Mouse (Mus musculus) heart, embryonic 15.5 days (tissue): ENCODE data around the gene Tpst2. TPM values are rescaled to one million over a fixed set of nuclear protein-coding genes. Genes with fewer than 3 reads are reported as not detected.

Source experiments
- ATAC-seq: fragments of 200-750 bp; cut with Nextera tagmentation; replicated peaks from 2 replicates; pipeline ENCODE4 v1.8.0; 2017; ENCODE audit warnings: low read depth, moderate TSS enrichment; ENCODE audit not compliant: insufficient number of reproducible peaks, insufficient read depth, low FRiP score
- H3K27ac ChIP-seq: fragments of 300-500 bp; sonication (generic); 2 replicates; pipeline ENCODE4 v1.5.1; 2015; ENCODE audit warnings: mild to moderate bottlenecking, inconsistent platforms
- H3K27me3 ChIP-seq: fragments of 300-500 bp; sonication (generic); 2 replicates; pipeline ENCODE4 v1.6.1; 2015; ENCODE audit warnings: inconsistent platforms
- H3K36me3 ChIP-seq: fragments of 300-500 bp; sonication (generic); 2 replicates; pipeline ENCODE4 v1.6.1; 2015; ENCODE audit warnings: mild to moderate bottlenecking, inconsistent platforms
- H3K4me1 ChIP-seq: fragments of 300-500 bp; sonication (generic); replicated peaks from 2 replicates; pipeline ENCODE4 v1.6.1; 2015; ENCODE audit warnings: inconsistent platforms
- H3K4me2 ChIP-seq: fragments of 300-500 bp; sonication (generic); 2 replicates; pipeline ENCODE4 v1.6.1; 2015; ENCODE audit warnings: inconsistent platforms, mild to moderate bottlenecking, moderate library complexity
- H3K4me3 ChIP-seq: fragments of 300-500 bp; sonication (generic); 2 replicates; pipeline ENCODE4 v1.5.1; 2015; ENCODE audit warnings: mild to moderate bottlenecking, inconsistent platforms
- H3K9ac ChIP-seq: fragments of 300-500 bp; sonication (generic); 2 replicates; pipeline ENCODE4 v1.6.1; 2015; ENCODE audit warnings: mild to moderate bottlenecking, inconsistent platforms
- H3K9me3 ChIP-seq: fragments of 300-500 bp; sonication (generic); replicated peaks from 2 replicates; pipeline ENCODE4 v1.6.1; 2016; ENCODE audit warnings: inconsistent platforms
- WGBS: fragments of 180-500 bp; shearing (Covaris S2); methylation state at CpG from one replicate; pipeline ENCODE4 v1.1.7; 2015; ENCODE audit warnings: mixed read lengths; 5-methylcytosine and 5-hydroxymethylcytosine counted together
- polyA plus RNA-seq: library from polyadenylated mRNA; unstranded; fragments of >200 nt; fragmentation: Nextera tagmentation; extraction: Ambion mirVana; gene quantifications from 2 replicates; pipeline ENCODE4 v1.2.1, GENCODE M21; 2015

The Tpst2 gene
- polyA plus RNA-seq, 1 experiment from 2014 or later = 38.5 TPM

DNA sequence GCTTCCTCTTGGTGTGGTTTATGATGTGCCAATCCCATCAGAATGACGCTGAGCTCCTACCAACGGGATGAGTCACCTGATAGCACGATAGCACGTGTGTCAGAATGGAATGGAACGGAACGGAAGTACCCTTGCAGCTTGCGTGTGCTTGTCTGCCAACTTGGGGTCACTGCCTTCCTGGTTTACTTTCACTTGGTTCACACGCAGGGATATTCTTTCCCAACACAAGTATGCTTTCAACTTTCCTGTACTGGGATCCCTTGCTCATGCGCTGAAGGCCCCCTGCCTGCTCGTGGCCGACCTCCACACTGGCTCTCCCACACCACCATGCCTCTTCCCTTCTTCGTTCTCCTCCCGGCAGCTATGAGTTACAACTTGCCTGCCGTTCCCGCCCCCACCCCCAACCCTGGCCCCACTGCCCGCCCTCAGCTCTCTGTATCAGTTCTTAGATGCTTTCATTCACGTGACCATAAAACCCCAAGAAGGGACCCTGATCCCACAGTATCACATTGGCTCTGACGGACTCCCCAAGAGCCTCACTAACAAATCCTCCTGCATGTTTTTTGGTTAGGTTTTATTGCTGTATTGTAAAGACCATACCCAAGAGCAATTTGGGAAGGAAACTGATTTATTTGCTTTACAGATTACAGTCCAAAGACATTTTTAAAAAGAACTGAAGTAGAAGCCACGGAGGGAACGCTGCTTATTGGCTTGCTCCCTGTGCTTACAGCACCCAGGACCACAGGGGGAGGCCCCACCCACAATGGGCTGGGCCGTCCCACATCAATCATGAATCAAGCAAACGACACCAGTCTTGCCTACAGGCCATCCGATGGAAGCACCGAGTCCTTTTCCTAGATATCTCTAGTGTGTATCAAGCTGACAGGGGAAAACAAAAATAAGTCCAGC, 48.4 kb downstream of the Tpst2 start:
- peaks cover 15% of the 10 kb centered on the region for H3K36me3 ChIP-seq
- 19% methylated on average over 24 of the region's 24 CpGs for WGBS
- H3K9me3 ChIP-seq = no peaks in the 10 kb centered on the region
- H3K9ac ChIP-seq = peak overlapping the region; percentile 38
- H3K27ac ChIP-seq = peak overlapping the region; percentile 77
- H3K27me3 ChIP-seq = no peaks in the 10 kb centered on the region
- ATAC-seq = peak; percentile 64
- H3K4me2 ChIP-seq = peak overlapping the region; percentile 66
- peak overlapping the region; percentile 68 for H3K4me3 ChIP-seq
- peaks cover 20% of the 10 kb centered on the region for H3K4me1 ChIP-seq

- ATAC-seq = peak; percentile 81
- Histone ChIP-seq H3K4me2 (peak within 1 kb of the TSS; percentile 66), H3K4me1 (peaks cover 20% of the 10 kb centered on the region), H3K4me3 (peak within 1 kb of the TSS; percentile 68), H3K9ac (peak within 1 kb of the TSS; percentile 67), H3K27ac (peak within 1 kb of the TSS; percentile 77), H3K27me3 (no peaks in the 10 kb centered on the region), H3K9me3 (no peaks in the 10 kb centered on the region), H3K36me3 (peaks cover 25% of the 10 kb centered on the region)
- WGBS = 8% methylated on average over 48 of the region's 48 CpGs
These were observed 49.3 kb downstream of the Tpst2 start, which contains the start of gene Tfip11 for GRCm38 (mm10) chr5:112325546-112326445. TSS of gene Tfip11 (plus strand) at chr5:112326358.

DNA sequence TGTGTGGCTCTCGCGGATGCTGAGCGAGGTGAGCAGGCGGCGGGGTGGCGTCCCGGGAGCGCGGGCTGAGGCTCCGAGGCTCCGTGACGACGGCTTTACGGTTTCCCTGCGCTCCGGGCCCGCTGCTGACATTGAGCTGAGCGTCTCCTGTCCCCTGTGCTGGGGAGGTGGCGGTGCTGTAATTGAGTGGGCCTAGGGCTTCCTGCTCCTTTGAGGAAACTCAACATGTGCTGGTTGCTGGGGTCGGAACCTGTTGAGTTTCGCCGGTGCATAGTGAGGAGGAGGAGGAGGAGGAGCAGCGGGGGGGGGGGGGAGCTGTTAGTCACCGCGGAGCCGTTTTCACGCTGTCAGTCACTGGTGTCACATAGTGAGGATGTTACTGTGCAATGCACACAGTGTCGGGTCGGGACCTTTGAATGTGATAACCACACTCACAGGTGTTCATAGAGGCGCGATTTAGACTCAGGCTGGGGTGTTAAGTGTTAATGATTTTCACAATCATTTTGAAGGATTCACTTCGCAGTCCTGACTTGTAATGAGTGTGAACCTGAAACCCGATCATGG, 50.0 kb downstream of the Tpst2 start:
- under 1% methylated on average over 32 of the region's 33 CpGs for WGBS
- H3K9me3 ChIP-seq = no peaks in the 10 kb centered on the region
- 0 out of 2 replicates have a peak overlapping the region, but pooled peaks have one; percentile 0 for H3K27ac ChIP-seq
- peak; percentile 51 for ATAC-seq
- H3K27me3 ChIP-seq = no peaks in the 10 kb centered on the region
- H3K9ac ChIP-seq = peak overlapping the region; percentile 67
- H3K36me3 ChIP-seq = peaks cover 32% of the 10 kb centered on the region
- peaks cover 20% of the 10 kb centered on the region for H3K4me1 ChIP-seq
- peak overlapping the region; percentile 68 for H3K4me3 ChIP-seq
- H3K4me2 ChIP-seq = peak overlapping the region; percentile 66

DNA sequence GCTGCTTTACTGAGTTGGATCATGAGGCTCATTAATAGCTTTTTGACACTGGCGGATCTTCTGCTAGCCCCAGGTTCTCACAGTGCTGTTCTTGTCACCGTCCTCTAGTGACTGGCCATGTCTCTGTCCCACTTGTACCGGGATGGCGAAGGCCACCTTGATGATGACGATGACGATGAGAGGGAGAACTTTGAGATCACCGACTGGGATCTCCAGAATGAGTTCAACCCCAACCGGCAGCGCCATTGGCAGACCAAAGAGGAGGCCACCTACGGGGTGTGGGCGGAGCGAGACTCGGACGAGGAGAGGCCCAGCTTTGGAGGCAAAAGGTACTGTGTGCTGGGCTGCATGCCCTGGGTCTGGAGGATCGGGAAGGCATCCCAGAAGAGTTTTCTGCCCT, 51.4 kb downstream of the Tpst2 start:
- Histone ChIP-seq H3K4me2 (no peak overlapping the region), H3K36me3 (peaks cover 45% of the 10 kb centered on the region)
- WGBS = 93% methylated on average over 15 of the region's 15 CpGs

DNA sequence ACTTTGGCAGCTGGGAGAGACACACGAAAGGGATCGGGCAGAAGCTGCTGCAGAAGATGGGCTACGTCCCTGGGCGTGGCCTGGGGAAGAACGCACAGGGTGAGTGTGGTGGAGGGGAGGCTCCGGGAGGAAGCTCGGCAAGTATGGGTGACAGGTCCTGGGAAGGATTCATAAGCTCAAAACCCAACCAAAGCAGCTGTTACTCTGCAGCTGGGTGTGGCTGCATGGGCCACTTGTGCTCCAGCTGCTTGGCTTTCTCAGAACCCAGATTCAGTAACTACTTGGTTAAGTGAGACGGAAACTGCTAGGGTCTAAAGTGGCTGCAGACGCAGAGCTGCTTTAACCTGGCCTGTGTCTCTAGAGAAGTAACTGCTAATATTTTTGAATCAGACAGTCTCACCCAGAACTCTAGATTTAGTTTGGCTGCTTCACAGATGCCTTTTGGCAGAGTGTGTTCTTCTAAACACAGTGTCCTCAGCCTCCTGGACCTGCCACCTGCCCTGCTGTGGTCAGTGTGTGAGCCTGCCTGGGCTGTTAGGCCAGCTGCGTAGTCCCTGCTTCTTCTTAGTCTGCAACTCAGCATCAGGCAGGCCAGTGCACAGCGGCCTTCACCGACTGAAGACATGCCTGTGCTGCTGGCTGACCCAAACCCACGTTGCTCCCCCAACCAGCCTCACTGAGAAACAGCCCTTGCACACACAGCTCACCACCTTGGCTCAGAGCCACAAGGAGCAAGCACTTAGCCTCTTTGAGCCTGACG, 53.5 kb downstream of the Tpst2 start:
- H3K9ac ChIP-seq = no peak overlapping the region
- no peaks in the 10 kb centered on the region for H3K9me3 ChIP-seq
- no peak overlapping the region for H3K4me2 ChIP-seq
- 90% methylated on average over 14 of the region's 14 CpGs for WGBS
- ATAC-seq = no peak
- H3K4me1 ChIP-seq = peaks cover 15% of the 10 kb centered on the region
- H3K4me3 ChIP-seq = no peak overlapping the region
- no peak overlapping the region for H3K27ac ChIP-seq
- H3K27me3 ChIP-seq = no peaks in the 10 kb centered on the region
- peaks cover 66% of the 10 kb centered on the region for H3K36me3 ChIP-seq

More for the DNA sequence above, 51.4 kb downstream of the Tpst2 start:
- H3K4me1 ChIP-seq = peaks cover 20% of the 10 kb centered on the region
- H3K27ac ChIP-seq = no peak overlapping the region
- ATAC-seq = no peak
- H3K4me3 ChIP-seq = no peak overlapping the region
- H3K9me3 ChIP-seq = no peaks in the 10 kb centered on the region
- no peak overlapping the region for H3K9ac ChIP-seq
- H3K27me3 ChIP-seq = no peaks in the 10 kb centered on the region

GRCm38 (mm10) chr5:112335473-112335872, 59.0 kb downstream of the Tpst2 start:
- H3K4me3 ChIP-seq = no peak overlapping the region
- no peak overlapping the region for H3K4me2 ChIP-seq
- 16% methylated on average over 2 of the region's 2 CpGs for WGBS
- no peaks in the 10 kb centered on the region for H3K4me1 ChIP-seq
- no peaks in the 10 kb centered on the region for H3K27me3 ChIP-seq
- peaks cover 83% of the 10 kb centered on the region for H3K36me3 ChIP-seq
- ATAC-seq = no peak
- H3K27ac ChIP-seq = no peak overlapping the region
- no peak overlapping the region for H3K9ac ChIP-seq
- H3K9me3 ChIP-seq = no peaks in the 10 kb centered on the region

DNA sequence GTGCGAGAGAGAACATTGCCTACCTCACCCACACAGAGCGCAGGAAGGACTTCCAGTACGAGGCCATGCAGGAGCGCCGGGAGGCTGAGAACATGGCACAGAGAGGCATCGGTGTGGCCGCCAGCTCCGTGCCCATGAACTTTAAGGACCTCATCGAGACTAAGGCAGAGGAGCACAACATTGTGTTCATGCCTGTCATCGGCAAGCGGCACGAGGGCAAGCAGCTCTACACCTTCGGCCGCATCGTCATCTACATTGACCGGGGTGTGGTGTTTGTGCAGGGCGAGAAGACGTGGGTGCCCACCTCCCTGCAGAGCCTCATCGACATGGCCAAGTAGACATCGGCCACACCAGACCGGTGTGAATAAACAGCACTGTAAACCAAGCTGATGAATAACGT, 60.5 kb downstream of the Tpst2 start:
- H3K4me1 ChIP-seq = peaks cover 4% of the 10 kb centered on the region
- no peaks in the 10 kb centered on the region for H3K27me3 ChIP-seq
- H3K4me3 ChIP-seq = no peak overlapping the region
- no peaks in the 10 kb centered on the region for H3K9me3 ChIP-seq
- ATAC-seq = no peak
- H3K4me2 ChIP-seq = no peak overlapping the region
- H3K36me3 ChIP-seq = peaks cover 67% of the 10 kb centered on the region
- 92% methylated on average over 22 of the region's 22 CpGs for WGBS
- H3K27ac ChIP-seq = no peak overlapping the region
- no peak overlapping the region for H3K9ac ChIP-seq

DNA sequence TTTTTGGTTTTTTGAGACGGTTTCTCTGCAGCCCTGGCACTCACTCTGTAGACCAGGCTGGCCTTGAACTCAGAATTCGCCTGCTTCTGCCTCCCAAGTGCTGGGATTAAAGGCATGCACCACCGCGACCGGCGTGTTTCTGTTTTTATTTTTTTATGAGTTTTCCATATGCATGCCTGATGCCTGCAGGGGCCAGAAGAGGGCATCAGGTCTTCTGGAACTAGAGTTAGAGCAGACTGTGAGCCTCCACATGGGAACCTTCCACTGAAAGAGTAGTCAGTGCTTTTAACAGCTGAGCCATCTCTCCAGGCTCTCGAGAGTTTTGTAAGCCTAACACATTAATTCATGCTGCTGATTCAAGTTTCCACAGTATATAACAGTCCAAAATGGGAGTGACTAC, 62.7 kb downstream of the Tpst2 start:
- no peak overlapping the region for H3K27ac ChIP-seq
- H3K36me3 ChIP-seq = peaks cover 45% of the 10 kb centered on the region
- no peak overlapping the region for H3K4me2 ChIP-seq
- H3K4me1 ChIP-seq = peaks cover 18% of the 10 kb centered on the region
- no peaks in the 10 kb centered on the region for H3K27me3 ChIP-seq
- no peak overlapping the region for H3K9ac ChIP-seq
- 75% methylated on average over 7 of the region's 7 CpGs for WGBS
- H3K9me3 ChIP-seq = no peaks in the 10 kb centered on the region
- no peak for ATAC-seq
- no peak overlapping the region for H3K4me3 ChIP-seq

GRCm38 (mm10) chr5:112342463-112343204, 66.1 kb downstream of the Tpst2 start, which contains the start of the genes Srrd and Hps4:
TSS of gene Srrd (minus strand) at chr5:112343040.
TSS of gene Hps4 (plus strand) at chr5:112343083.
- H3K27ac ChIP-seq = peak within 1 kb of the TSS; percentile 48
- 2% methylated on average over 61 of the region's 64 CpGs for WGBS
- no peaks in the 10 kb centered on the region for H3K27me3 ChIP-seq

GRCm38 (mm10) chr5:112343205-112343595, 66.7 kb downstream of the Tpst2 start:
- WGBS = under 1% methylated on average over 24 of the region's 24 CpGs
- H3K36me3 ChIP-seq = peaks cover 5% of the 10 kb centered on the region
- H3K27ac ChIP-seq = peak overlapping the region; percentile 48

More at GRCm38 (mm10) chr5:112342463-112343204, 66.1 kb downstream of the Tpst2 start, which contains the start of the genes Srrd and Hps4:
- Histone ChIP-seq H3K9ac (peak within 1 kb of the TSS; percentile 85), H3K4me2 (peak within 1 kb of the TSS; percentile 80), H3K36me3 (peaks cover 11% of the 10 kb centered on the region), H3K9me3 (no peaks in the 10 kb centered on the region), H3K4me1 (peaks cover 18% of the 10 kb centered on the region), H3K4me3 (peak within 1 kb of the TSS; percentile 90)
- peak; percentile 73 for ATAC-seq

More at GRCm38 (mm10) chr5:112343205-112343595, 66.7 kb downstream of the Tpst2 start:
- peak overlapping the region; percentile 90 for H3K4me3 ChIP-seq
- peak overlapping the region; percentile 85 for H3K9ac ChIP-seq
- peak; percentile 44; the same call in 1 of the 2 replicates for ATAC-seq
- no peaks in the 10 kb centered on the region for H3K27me3 ChIP-seq
- peaks cover 18% of the 10 kb centered on the region for H3K4me1 ChIP-seq
- no peaks in the 10 kb centered on the region for H3K9me3 ChIP-seq
- peak overlapping the region; percentile 80 for H3K4me2 ChIP-seq
